Mouse (Mus musculus) activated CD4-positive, CD25-positive, alpha-beta regulatory T cell, adult 4 months (primary cell): Measurements from ENCODE around the gene Kif13a. TPM values are rescaled to one million over a fixed set of nuclear protein-coding genes. Genes with fewer than 3 reads are reported as not detected.

Experiments
- ATAC-seq: one replicate; pipeline ENCODE4 v1.8.0; 2017
- polyA plus RNA-seq, 2 experiments: library from polyadenylated mRNA; unstranded; fragments of 100-300 nt; shearing (Covaris generic); gene quantifications; one replicate each; pipeline ENCODE4 v1.2.1; 2017

Kif13a gene
- polyA plus RNA-seq, 2 experiments from 2014 or later = 3.5 to 5.7 TPM

GRCm38 (mm10) chr13:46919797-46920196, 9.9 kb downstream of the Kif13a start:
- no peak for ATAC-seq

DNA sequence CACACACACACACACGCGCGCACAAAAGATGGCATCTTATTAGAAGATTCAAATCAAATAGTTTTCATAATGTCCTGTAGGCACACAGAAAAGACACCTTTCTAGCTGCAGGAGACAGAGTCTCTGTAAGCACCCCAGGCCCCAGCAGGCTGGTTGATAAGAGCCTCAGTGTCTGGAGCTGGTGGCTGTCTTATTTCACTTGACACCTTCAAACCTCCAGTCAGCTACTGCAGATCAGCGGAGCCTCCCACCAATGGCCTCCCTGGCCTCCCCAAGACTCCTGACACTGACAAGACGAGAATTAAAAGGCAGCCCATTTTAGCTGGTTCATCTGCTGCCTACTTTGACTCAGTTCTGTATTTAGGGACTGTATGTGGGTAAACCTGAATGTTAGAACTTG, 11.2 kb downstream of the Kif13a start:
- ATAC-seq = no peak

DNA sequence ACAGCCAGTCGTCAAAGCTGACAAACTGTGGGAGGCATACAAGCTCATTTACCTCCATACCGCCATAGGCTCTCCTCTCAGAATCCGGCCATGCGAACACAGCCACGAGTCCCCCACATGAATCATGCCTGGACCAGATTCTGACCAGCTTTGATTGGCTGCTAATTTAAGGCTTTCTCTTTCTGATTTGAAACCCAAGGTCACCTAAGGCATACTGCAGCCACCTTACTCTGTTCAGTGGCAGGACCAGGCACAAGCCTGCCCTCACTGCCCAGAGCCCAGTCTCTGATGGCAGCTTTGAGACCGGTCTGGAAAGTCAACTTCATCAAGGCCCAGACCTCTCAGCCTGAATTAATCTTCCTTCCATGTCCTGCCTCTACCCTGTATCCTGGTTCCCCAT, 17.7 kb downstream of the Kif13a start:
- no peak for ATAC-seq

GRCm38 (mm10) chr13:46911018-46911419, 18.6 kb downstream of the Kif13a start:
- ATAC-seq = no peak

DNA sequence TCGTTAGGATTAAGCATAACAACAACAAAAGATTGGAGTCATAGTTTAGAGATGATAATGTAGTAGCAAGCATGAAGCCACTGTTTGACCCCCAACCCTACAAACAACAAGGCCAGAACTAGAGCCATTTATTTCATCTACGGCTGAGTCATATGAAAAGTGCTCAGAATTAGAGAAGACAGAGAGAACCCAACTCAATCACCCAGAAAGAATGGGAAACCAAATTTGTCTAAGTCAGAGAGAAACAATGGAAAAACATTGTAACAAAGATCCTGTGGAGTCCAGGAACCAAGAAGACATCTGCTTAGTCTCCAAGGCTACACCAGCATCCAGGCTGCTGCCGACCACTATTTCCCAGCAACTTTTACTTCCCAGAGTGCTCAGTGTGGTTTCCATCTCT, 19.7 kb downstream of the Kif13a start:
- no peak for ATAC-seq

GRCm38 (mm10) chr13:46909005-46909565, 20.6 kb downstream of the Kif13a start:
- no peak for ATAC-seq

DNA sequence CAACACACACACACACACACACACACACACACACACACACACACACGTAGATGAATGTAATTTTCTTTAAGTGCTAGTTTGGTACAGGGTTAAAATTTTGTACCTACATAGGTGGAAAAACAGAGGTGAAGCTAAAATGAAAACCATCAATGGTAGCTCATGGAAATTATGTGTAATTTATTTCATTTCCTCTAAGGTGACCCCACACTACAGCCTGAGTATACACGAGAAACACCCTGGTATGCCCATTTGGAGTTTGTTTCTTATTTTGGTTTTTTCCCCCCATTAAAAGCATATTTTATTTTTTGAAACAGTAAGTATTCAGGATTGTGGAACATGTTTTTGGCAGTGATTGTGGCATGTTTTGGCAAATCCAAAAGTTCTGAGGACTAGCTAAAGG, 21.3 kb downstream of the Kif13a start:
- ATAC-seq = no peak

DNA sequence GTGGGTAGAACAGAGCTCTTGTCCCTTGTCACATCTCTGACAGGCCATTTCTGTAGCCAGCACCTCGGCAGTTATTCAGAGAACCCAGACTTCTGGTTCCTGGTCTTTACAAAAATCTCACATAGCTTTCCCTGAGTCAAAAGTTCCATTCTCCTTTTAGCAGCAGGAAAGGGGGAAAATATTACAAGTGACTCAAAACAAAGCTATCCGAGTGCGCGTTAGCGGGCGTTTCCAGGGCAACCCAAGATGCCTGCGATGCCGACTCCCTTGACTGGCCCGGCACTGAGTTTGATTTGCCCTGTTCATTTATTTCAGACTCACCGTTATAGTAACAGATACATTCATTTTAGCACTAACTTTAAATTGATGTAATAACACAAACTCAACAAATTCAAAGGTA, 21.8 kb downstream of the Kif13a start:
- no peak for ATAC-seq

DNA sequence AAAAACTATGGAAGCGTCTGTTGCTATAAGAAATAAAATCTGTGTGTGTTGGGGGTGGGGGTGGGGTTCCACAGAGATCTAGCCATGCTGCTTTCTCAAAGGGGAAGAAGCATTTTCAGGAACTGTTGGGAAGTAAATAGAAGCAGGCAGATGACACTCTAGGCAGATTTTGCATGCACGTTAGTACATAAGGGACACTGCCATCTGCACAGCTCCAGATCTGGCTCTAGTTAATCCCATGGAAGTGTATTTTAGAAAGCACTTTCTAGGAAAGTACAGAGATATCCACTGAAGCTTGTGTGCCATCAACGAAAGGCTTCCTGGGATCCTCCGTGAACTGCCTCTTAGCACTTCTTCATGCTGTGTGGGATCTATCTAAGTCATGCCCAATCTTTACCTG, 22.6 kb downstream of the Kif13a start:
- no peak for ATAC-seq

DNA sequence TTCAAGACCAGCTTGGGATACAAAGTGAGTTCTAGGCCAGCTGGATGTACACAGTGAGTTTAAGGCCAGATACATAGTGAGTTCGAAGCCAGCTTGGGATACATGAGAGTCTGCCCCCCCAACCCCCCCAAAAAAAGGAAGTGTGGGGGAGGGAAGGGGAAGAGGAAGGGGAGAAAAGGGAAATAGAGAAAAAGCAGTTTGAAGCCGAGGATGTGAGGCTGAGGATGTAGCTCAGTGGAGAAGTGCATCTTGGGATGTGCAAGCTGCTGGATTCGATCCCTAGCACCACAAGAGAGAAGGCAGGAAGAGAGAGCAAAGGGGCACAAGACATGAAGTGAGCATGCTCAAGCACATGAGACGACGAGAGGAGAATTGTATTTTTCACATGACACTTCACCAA, 23.7 kb downstream of the Kif13a start:
- ATAC-seq = no peak

DNA sequence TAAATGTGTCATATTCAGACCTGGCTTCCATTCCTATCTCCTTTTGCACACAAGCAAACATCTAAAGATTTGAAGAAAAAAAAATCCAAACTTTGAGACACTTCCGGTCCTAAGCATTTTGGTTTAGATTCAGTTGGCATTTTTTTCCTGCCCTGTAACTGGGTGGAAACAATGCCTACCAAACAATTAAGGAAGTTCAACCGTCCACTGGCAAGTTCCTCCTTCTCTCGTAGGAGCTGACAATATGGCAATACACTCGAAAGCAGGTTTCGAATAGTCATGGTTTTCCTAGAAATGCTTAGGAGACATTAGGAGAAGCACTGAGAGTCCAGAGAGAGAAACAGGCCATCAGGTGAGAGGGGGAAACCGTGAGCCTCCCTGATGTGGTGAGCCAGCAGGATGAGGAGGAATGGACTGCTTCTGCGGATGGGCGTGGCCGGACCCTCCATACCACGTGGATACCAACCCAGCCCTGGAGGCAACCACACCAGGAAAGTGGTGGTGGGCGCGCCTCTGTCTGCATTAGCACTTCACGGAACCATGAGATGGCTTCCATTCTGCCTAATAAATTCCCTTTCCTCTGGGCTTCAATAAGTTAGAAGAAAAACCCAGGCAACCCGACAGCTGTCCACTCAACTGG, 24.6 kb downstream of the Kif13a start:
- no peak for ATAC-seq

GRCm38 (mm10) chr13:46902568-46903255, 27.0 kb downstream of the Kif13a start:
- ATAC-seq = no peak

DNA sequence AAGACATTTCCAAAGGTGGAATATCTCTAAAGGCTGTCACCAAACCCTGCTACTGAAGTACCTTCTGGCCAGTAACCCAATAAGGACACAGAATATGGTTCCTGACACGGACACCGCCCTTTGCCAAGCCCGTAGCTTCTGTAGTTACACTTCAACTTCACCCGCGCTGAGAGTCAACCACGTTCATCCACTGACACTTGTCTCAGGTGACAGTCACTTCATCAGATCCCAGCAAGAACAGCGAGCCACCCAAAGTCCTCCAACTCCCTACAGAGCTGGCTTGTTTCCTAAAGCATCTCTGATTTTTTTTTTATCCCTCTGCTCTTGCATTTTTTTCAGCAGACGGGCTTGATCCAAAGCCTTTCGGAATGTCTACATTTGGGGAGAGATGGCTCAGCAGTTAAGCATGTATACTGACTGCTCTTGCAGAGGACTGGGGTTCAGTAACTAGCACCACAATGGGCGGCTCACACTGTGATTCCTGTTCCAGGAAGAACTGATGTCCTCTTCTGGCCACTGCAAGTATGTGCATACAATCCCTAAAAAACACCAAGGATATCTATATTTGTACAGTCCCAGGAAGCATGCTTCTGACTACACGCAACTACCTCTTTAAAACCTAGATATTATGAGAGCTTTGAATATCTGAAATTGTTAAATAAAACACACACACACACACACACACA, 28.7 kb downstream of the Kif13a start:
- ATAC-seq = no peak

- ATAC-seq = no peak
Measured at GRCm38 (mm10) chr13:46898837-46899236, 30.8 kb downstream of the Kif13a start.

GRCm38 (mm10) chr13:46898411-46898810, 31.3 kb downstream of the Kif13a start:
- no peak for ATAC-seq

GRCm38 (mm10) chr13:46892380-46892779, 37.3 kb downstream of the Kif13a start:
- ATAC-seq = no peak

GRCm38 (mm10) chr13:46888150-46888683, 41.5 kb downstream of the Kif13a start:
- no peak for ATAC-seq

DNA sequence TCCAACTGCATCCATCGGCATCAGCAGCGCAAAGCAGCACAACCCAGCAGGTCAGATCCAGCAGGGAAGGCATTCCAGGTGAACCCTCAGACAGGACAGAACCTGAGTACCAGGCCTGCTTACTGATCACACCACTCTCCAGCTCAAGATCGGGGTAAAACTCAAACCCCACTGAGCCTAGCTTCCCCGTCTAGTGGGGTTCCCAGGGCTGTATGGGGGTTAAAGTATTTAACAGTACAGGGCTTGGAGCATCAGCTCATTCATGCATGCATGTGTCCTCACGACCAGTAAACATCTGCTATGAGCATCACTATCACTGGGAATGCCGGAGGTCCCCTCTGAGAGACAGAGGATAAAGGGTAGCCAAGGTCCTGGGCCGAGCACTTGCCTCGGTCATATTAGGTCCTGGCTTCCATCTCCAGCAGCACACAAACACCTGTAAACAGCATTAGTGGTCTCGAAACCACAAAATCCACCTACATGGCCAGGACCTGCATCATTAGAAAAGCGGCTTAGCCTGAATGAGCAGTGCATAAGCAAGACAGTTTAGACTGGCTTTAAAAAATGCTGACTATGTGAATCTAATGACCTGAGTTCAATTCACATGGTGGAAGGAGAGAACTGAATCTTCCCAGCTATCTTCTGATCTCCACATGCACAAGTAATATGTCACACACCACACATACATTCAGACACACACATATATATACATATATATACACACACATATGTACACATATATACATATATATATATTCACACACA, 43.0 kb downstream of the Kif13a start:
- no peak for ATAC-seq

DNA sequence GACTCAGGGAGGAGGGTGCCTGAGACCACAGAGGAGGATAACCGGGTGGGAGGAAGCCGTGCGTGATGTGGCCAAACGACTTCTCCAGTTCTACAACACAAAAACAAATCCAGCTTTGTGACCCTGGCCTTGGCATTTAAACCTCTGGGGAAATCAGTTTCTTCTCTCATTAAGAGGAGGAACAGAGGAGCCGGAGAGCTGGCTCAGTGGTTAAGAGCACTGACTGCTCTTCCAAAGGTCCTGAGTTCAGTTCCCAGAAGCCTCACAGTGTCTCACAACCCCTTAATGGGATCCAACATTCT, 44.0 kb downstream of the Kif13a start:
- no peak for ATAC-seq

- ATAC-seq = no peak
Measured at GRCm38 (mm10) chr13:46884898-46885758, 44.5 kb downstream of the Kif13a start.

GRCm38 (mm10) chr13:46883976-46884375, 45.7 kb downstream of the Kif13a start:
- ATAC-seq = no peak

- ATAC-seq = no peak
Measured at GRCm38 (mm10) chr13:46883381-46883780, 46.3 kb downstream of the Kif13a start.
